Mouse (Mus musculus) erythroblast, adult 5-6 weeks (primary cell): ENCODE measurements around the gene Mlx. TPM values are rescaled to one million over a fixed set of nuclear protein-coding genes. Genes with fewer than 3 reads are reported as not detected.
"Not testable (repeated sequence)": the region's sequence is repeated elsewhere in the genome, so short reads cannot be mapped to it uniquely, and the experiment has no call there.

Experiments used
- ATAC-seq: replicated peaks from 2 replicates; pipeline ENCODE4 v1.8.0; 2016; ENCODE audit warnings: moderate number of reproducible peaks, mild to moderate bottlenecking, moderate TSS enrichment, inconsistent platforms; ENCODE audit not compliant: poor library complexity, low FRiP score, severe bottlenecking
- total RNA-seq, 2 experiments: library from RNA; stranded (forward) in 1 of 2; stranded (reverse) in 1 of 2; fragments of 150-400 nt in 1 of 2; fragments of 200-764, 138-1000 nt in 1 of 2; gene quantifications; 2 replicates each; pipeline versions ENCODE4 v1.2.3 to v1.2.4; 2015 to 2017; ENCODE audit warnings: low replicate concordance in 2 of 2

The Mlx gene
- total RNA-seq, 2 experiments from 2014 or later: 23.7 to 26.9 TPM

DNA sequence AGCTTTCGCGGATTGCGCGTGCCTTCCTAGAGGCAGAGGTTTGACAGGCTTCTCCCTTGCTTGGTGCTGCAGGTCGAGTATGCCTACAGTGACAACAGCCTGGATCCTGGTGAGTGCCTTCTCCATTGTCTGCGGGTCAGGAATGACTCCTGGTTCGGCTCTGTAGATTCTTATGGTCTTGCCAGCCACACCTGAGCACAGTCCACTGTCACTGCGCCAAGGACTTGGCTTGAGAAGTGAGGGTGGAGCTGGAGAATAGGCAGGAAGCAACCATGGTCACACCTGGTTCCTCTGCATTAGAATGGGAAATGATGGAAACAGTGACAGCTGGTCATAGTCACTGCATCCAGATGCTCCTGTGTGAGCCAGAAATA is 592 bp downstream of the Mlx start:
- ATAC-seq: 0 out of 2 replicates have a peak, but pooled peaks have one; percentile 9

GRCm38 (mm10) chr11:101089931-101090330 is 2.9 kb downstream of the Mlx start:
- no peak for ATAC-seq

GRCm38 (mm10) chr11:101094930-101095313 is 7.8 kb downstream of the Mlx start:
- ATAC-seq: no peak

DNA sequence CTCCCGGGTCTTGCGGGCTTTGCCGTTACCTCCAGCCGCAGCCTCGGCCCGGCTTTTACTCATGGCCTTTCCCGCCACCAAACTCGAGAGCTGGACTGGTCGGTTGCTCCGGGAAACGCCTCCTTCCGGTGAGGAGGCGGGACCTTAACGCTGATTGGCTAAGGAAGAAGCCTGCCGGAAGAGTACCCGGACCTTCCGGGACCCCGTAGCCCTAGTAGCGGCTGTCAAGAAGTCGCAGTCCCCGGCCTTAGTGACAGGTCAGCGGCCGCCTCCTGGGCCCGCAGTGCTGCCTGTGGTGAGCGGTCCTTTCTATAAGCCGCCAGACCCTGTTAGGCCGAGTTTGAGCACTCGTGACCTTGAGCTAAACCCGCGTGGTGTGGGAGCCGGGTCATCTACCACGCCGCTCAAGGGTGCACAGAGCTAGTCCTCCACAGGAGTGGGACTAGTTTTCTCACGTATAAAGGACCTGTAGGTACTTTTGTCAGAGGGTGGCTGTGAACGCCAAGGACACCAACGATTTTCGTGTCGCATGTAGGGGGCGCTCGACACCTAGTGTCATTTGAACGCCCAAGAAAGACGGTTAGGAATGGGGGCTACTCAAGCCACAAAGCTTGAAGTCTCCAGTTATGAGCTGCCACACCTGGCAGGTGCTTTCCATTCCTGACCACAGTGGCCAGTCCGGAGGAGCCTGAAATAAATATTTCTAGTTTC is 8.4 kb downstream of the Mlx start, which contains the start of gene Psmc3ip:
Gene Psmc3ip (minus strand): TSS at position 123 of the 711 bp plus-strand sequence.
- ATAC-seq: peak; percentile 95

GRCm38 (mm10) chr11:101098231-101098630 is 11.2 kb downstream of the Mlx start:
- ATAC-seq: no peak

GRCm38 (mm10) chr11:101103011-101103410 is 15.9 kb downstream of the Mlx start:
- no peak for ATAC-seq

DNA sequence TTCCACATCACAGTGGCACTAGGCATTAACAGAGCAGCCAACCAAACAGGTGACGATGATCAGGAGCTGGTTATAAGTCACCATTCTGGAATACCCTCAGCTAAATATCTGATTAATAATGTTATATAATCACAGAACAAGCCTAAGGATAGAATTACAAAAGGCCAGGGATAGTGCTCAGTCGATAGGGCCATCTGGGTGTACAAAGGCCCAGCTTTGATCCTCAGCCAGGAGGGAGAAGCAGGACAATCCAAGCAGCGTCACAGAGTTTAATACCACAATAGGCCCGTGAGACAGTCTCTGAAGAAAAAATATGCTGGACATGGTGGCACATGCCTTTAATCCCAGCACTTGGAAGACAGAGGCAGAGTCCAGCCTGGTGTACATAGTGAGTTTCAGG is 22.3 kb downstream of the Mlx start:
- no peak for ATAC-seq

DNA sequence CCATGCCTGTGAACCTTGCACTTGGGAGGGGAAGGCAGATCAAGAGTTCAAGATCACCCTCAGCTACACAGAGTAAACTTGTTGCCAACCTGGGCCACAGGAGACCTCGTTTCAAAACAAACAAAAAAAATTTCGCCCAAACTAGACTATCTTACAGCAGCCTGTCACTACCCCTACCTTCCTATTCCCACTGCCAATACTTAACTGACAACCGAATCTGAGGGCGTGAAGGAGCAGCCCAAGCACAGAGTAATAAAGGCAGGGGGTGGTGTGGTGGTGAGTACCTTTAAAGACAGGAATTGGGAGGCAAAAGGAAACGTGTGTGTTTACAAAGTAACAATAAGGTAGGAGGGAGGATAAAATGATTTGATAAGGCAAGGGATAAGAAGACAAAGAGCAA is 23.6 kb downstream of the Mlx start:
- no peak for ATAC-seq

- ATAC-seq: no peak
These were observed 24.1 kb downstream of the Mlx start for GRCm38 (mm10) chr11:101111178-101111577.

GRCm38 (mm10) chr11:101112186-101112585 is 25.1 kb downstream of the Mlx start:
- no peak for ATAC-seq

- no peak for ATAC-seq
These were observed 28.5 kb downstream of the Mlx start for GRCm38 (mm10) chr11:101115564-101115963.

DNA sequence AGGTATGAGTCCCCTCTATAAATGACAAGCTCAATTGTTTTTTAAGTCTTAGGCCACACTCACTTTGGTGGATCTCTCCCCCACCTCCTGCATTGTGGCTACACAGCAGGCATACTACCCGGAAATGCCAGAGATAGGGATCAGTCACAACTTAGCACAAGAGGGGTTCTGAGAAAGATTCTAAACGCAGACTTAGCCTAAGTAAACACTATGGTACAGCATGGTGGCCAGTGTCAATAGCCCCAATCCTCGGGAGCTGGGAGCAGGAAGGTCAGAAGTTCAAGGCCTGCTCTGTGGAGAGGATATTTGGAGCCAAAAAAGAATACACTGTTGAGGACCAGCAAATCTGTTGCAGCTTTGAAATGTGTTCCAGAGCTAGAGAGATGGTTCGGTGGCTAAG is 31.0 kb downstream of the Mlx start:
- ATAC-seq: no peak

- ATAC-seq: peak; percentile 66
These were observed 32.2 kb downstream of the Mlx start for GRCm38 (mm10) chr11:101119131-101119760.

DNA sequence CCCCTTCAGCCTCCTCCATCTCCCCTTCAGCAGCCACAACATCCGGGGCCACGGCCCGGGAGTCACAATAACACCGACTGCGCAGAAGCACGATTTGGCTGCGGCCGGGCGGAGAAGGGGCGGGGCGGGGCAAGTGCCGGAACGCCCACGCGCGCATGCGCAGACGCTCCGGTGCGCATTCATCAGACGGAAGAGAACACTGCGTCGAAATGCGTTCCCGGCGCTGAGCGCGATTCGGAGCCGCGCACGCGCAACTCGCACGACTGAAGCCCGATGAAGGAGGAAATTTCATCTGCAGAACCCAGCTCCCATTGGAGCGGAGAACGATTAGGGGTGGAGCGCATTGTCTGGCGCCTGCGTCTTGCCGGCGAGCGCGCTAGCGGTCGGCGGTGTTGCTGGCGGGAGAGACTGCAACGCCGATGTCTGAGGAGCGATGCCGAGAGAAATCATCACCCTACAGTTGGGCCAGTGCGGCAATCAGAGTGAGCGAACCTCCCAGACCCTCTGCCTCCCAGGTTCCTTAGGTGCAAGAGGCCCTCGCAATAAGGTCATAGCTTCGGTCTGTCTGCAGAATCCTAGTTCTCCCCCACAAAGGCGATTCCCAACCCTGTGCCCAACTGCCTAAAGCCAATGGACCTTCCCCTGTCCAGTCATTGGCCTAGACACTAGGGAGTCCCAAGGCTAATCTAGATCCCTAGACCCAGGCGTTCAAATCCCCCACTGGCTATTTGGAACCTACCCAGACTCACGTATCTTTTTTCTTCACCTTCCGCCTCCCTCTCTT is 32.9 kb downstream of the Mlx start, which contains the start of the genes Retreg3 and Tubg1:
Gene Retreg3 (minus strand): TSS at position 133 of the 784 bp plus-strand sequence.
Gene Tubg1 (plus strand): TSS at position 178 of the 784 bp plus-strand sequence.
- ATAC-seq: peak; percentile 80

- peak; percentile 12 for ATAC-seq
These were observed 33.6 kb downstream of the Mlx start for GRCm38 (mm10) chr11:101120545-101121188.

DNA sequence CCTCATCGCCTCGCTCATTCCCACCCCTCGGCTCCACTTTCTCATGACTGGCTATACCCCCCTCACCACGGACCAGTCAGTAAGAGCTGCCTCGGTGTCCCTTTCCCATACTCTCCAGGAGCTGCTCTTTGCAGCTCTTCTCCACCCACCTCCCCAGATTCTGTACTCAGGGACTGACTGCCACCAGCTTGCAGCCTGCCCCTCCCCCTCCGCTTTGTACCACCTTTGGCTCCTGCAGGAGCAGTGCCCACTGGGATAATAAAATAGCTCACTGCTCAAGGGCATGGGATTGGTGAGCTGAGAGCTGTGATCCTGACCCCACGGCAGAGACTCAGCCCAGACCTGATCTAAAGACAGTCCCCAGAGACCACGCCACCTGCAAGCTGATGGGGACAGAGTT is 37.4 kb downstream of the Mlx start:
- not testable (repeated sequence) for ATAC-seq

DNA sequence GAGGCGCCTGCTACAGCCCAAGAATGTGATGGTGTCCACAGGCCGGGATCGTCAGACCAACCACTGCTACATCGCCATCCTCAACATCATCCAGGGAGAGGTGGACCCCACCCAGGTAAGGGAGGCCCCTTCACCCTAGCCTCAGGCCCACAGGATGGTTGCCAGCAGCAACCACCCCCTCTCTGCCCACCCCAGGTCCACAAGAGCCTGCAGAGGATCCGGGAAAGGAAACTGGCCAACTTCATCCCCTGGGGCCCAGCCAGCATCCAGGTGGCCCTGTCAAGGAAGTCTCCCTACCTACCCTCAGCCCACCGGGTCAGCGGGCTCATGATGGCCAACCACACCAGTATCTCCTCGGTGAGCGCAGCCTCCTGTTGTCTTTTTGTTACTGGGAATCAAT is 37.9 kb downstream of the Mlx start:
- ATAC-seq: not testable (repeated sequence)

GRCm38 (mm10) chr11:101127075-101127474 is 40.0 kb downstream of the Mlx start:
- no peak for ATAC-seq

- no peak for ATAC-seq
These were observed 42.0 kb downstream of the Mlx start for GRCm38 (mm10) chr11:101128996-101129577.
